Mouse (Mus musculus) ES-E14 (cell line): Measurements from ENCODE around the gene Snrpe. TPM values are rescaled to one million over a fixed set of nuclear protein-coding genes. Genes with fewer than 3 reads are reported as not detected.

Source experiments
- DNase-seq: peaks from one replicate; pipeline ENCODE4 v3.0.0-alpha.2; 2013; ENCODE audit warnings: low read depth, low spot score
- H3K27ac ChIP-seq: 2 replicates; pipeline ENCODE4 v1.5.1; 2012; ENCODE audit warnings: low read depth, mild to moderate bottlenecking, low read length, moderate library complexity, mixed read lengths; ENCODE audit not compliant: poor library complexity, insufficient read depth, severe bottlenecking
- H3K36me3 ChIP-seq: 2 replicates; pipeline ENCODE4 v1.6.1; 2012; ENCODE audit warnings: mild to moderate bottlenecking, low read length, moderate library complexity, mixed read lengths; ENCODE audit not compliant: control insufficient read depth, poor library complexity, insufficient read depth, severe bottlenecking
- H3K4me1 ChIP-seq, 2 experiments: fragments of 150-350 bp in 1 of 2; sonication (generic) in 1 of 2; 2 replicates each; pipeline ENCODE4 v1.6.1; 2012; ENCODE audit warnings: low read length in 2 of 2, mild to moderate bottlenecking in 1 of 2, mixed read lengths in 1 of 2; ENCODE audit not compliant: control insufficient read depth in 2 of 2, insufficient read depth in 2 of 2, poor library complexity in 1 of 2
- H3K4me3 ChIP-seq, 2 experiments: fragments of 150-350 bp in 1 of 2; sonication (generic) in 1 of 2; 2 replicates each; pipeline ENCODE4 v1.5.1; 2012; ENCODE audit warnings: low read length in 2 of 2, low read depth in 1 of 2, mild to moderate bottlenecking in 1 of 2, mixed read lengths in 1 of 2; ENCODE audit not compliant: insufficient read depth in 1 of 2, poor library complexity in 1 of 2, severe bottlenecking in 1 of 2
- H3K9ac ChIP-seq: 2 replicates; pipeline ENCODE4 v1.6.1; 2012; ENCODE audit warnings: low read depth, mild to moderate bottlenecking, low read length, mixed read lengths; ENCODE audit not compliant: poor library complexity, insufficient read depth, severe bottlenecking
- H3K9me3 ChIP-seq: fragments of 150-350 bp; sonication (generic); 2 replicates; pipeline ENCODE4 v1.6.1; 2012; ENCODE audit warnings: low read depth, mild to moderate bottlenecking, low read length; ENCODE audit not compliant: control insufficient read depth, insufficient read depth
- CHD2 ChIP-seq: IDR thresholded peaks from 2 replicates; pipeline ENCODE4 v1.6.1; 2014; ENCODE audit warnings: mild to moderate bottlenecking, low read depth, low read length, inconsistent platforms
- HCFC1 ChIP-seq: IDR thresholded peaks from 2 replicates; pipeline ENCODE4 v1.6.1; 2012; ENCODE audit warnings: low read length, inconsistent platforms, borderline replicate concordance; ENCODE audit not compliant: insufficient read depth
- MAFK ChIP-seq: IDR thresholded peaks from 2 replicates; pipeline ENCODE4 v1.6.1; 2014; ENCODE audit warnings: mild to moderate bottlenecking, low read depth, low read length, inconsistent platforms; ENCODE audit not compliant: insufficient read depth
- ZC3H11A ChIP-seq: IDR thresholded peaks from 2 replicates; pipeline ENCODE4 v1.6.1; 2012; ENCODE audit warnings: low read depth, mild to moderate bottlenecking, inconsistent platforms, low read length, borderline replicate concordance
- ZNF384 ChIP-seq: IDR thresholded peaks from 2 replicates; pipeline ENCODE4 v1.6.1; 2012; ENCODE audit warnings: low read depth, low read length, inconsistent platforms
- in situ Hi-C, 2 experiments: fragments of 600-800 bp; cut with MboI; formaldehyde crosslinking; loops; one replicate each; pipeline ENCODE4 v1.15.1; 2025; ENCODE audit warnings: low sequenced_read_pairs in 2 of 2, inconsistent platforms in 1 of 2; ENCODE audit not compliant: unreplicated experiment in 2 of 2
- total RNA-seq: library from RNA; depleted of rRNA; stranded (reverse); fragments of 300-350 nt; gene quantifications from 2 replicates; pipeline ENCODE4 v1.2.3, GENCODE M21; 2012

Snrpe gene
- total RNA-seq, 1 experiment, result 576 TPM

DNA sequence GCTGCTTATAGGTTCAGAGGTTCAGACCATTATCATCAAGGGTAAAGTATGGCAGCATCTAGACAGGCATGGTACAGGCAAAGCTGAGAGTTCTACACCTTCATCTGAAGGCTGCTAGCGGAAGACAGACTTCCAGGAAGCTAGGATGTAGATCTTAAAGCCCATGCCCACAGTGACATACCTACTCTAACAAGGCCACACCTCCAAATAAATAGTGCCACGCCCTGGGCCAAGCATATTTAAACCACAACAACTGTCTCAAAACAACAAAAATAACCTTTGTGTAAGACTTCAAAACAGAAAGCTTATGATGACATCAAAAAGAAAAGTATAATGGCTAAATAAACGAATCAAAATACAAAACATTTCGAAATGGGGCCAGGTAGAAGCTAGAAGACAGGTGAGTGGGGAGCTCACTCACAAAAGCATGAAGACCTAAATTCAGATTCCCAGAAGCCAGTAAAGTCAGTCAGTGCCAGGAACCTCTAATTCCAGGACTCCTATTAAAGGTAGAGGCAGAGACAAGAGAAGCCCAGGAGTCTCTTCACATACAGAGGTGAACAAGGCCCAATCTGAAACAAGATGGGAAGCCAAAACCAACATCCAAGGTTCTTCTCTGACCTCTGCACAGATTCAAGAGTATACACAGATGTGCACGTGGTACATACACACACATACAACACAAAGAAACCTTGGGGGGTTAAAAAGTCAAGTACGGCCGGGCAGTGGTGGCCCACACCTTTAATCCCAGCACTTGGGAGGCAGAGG, 40.4 kb upstream of the Snrpe start:
- in situ Hi-C loops, result loop anchor here in 1 of 2 experiments (5.0 kb wide), 1 partner anchor 33 kb away; no protein-coding TSS in a partner anchor
- H3K36me3 ChIP-seq, result peaks cover 14% of the 10 kb centered on the region

GRCm38 (mm10) chr1:133645652-133646051, 35.6 kb upstream of the Snrpe start:
- Histone ChIP-seq H3K9me3 (no peaks in the 10 kb centered on the region), H3K36me3 (peaks cover 28% of the 10 kb centered on the region), H3K4me1 (no peaks in the 10 kb centered on the region), H3K9ac (no peak overlapping the region), H3K27ac (no peak overlapping the region), H3K4me3 (no peak overlapping the region)
- DNase-seq, result no peak
- in situ Hi-C loops, result loop anchor here in 1 of 2 experiments (25.0 kb wide), 1 partner anchor 967 kb away; no protein-coding TSS in a partner anchor
- no peak for TF ChIP-seq ZC3H11A
- TF ChIP-seq MAFK, result no peak
- no peak for TF ChIP-seq ZNF384
- no peak for TF ChIP-seq HCFC1
- TF ChIP-seq CHD2, result no peak

More for the DNA sequence above, 40.4 kb upstream of the Snrpe start:
- no peak overlapping the region for H3K4me3 ChIP-seq
- H3K9me3 ChIP-seq, result no peaks in the 10 kb centered on the region
- TF ChIP-seq HCFC1 (no peak), ZNF384 (no peak), MAFK (no peak), ZC3H11A (no peak), CHD2 (no peak)
- DNase-seq, result no peak
- H3K27ac ChIP-seq, result no peak overlapping the region
- H3K9ac ChIP-seq, result no peak overlapping the region
- H3K4me1 ChIP-seq, result no peaks in the 10 kb centered on the region

- in situ Hi-C loops, result loop anchor here in 1 of 2 experiments (25.0 kb wide), 1 partner anchor 971 kb away; no protein-coding TSS in a partner anchor
- Histone ChIP-seq H3K9me3 (no peaks in the 10 kb centered on the region), H3K4me1 (no peaks in the 10 kb centered on the region), H3K4me3 (no peak overlapping the region), H3K27ac (no peak overlapping the region), H3K9ac (no peak overlapping the region), H3K36me3 (peaks cover 51% of the 10 kb centered on the region)
- no peak for DNase-seq
- TF ChIP-seq ZC3H11A (no peak), HCFC1 (no peak), MAFK (no peak), CHD2 (no peak), ZNF384 (no peak)
Observed at GRCm38 (mm10) chr1:133641163-133641562, 31.1 kb upstream of the Snrpe start.

GRCm38 (mm10) chr1:133638517-133638916, 28.4 kb upstream of the Snrpe start:
- peaks cover 41% of the 10 kb centered on the region for H3K36me3 ChIP-seq

More at GRCm38 (mm10) chr1:133638517-133638916, 28.4 kb upstream of the Snrpe start:
- H3K9ac ChIP-seq, result no peak overlapping the region
- DNase-seq, result no peak
- no peak for TF ChIP-seq ZC3H11A
- TF ChIP-seq ZNF384, result no peak
- TF ChIP-seq MAFK, result no peak
- TF ChIP-seq HCFC1, result no peak
- no peak for TF ChIP-seq CHD2
- H3K4me1 ChIP-seq, result no peaks in the 10 kb centered on the region
- no peak overlapping the region for H3K4me3 ChIP-seq
- in situ Hi-C loops, result loop anchor here in 1 of 2 experiments (25.0 kb wide), 1 partner anchor 974 kb away; no protein-coding TSS in a partner anchor
- H3K27ac ChIP-seq, result no peak overlapping the region
- no peaks in the 10 kb centered on the region for H3K9me3 ChIP-seq
